Mouse (Mus musculus): Measurements from ENCODE around the gene Ranbp3. TPM values are rescaled to one million over a fixed set of nuclear protein-coding genes. Genes with fewer than 3 reads are reported as not detected.

Ranbp3 gene
- total and polyA plus RNA-seq, 2 experiments, result 14.3 to 38.7 TPM

GRCm38 (mm10) chr17:56751404-56752072 is 78.4 kb downstream of the Ranbp3 start:
- Histone ChIP-seq H3K27me3 (ENCODE audit: control insufficient read depth, insufficient read depth, low read length) (peaks cover 4% of the 10 kb centered on the region; the same call in 1 of the 2 replicates), H3K4me1 (ENCODE audit: control insufficient read depth, insufficient read depth, low read length) (no peaks in the 10 kb centered on the region), H3K36me3 (ENCODE audit: control insufficient read depth, insufficient read depth, low read length) (no peaks in the 10 kb centered on the region), H3K4me3 (ENCODE audit: insufficient read depth, low read depth, low read length) (peak overlapping the region; percentile 11; the same call in 1 of the 2 replicates), H3K27ac (replicated peaks; ENCODE audit: insufficient read depth, low read depth, low read length) (no peak overlapping the region), H3K79me2 (ENCODE audit: control insufficient read depth, insufficient read depth, low read length) (no peaks in the 10 kb centered on the region), H3K9ac (ENCODE audit: low read depth, low read length) (no peak overlapping the region)
- WGBS, result 26% methylated on average over 70 of the region's 71 CpGs
- TF ChIP-seq CTCF (IDR thresholded peaks at IDR 0.05; ENCODE audit: low read depth, low read length) (no peak), POLR2A (IDR thresholded peaks at IDR 0.05; ENCODE audit: extremely low read depth, insufficient read depth, low read length) (no peak)
- no peak for DNase-seq (ENCODE audit: extremely low read depth, low read depth, low spot score)

GRCm38 (mm10) chr17:56753452-56753851 is 80.4 kb downstream of the Ranbp3 start:
- WGBS, result 23% methylated on average over 15 of the region's 15 CpGs
- peaks cover 4% of the 10 kb centered on the region; the same call in 1 of the 2 replicates for H3K27me3 ChIP-seq (ENCODE audit: control insufficient read depth, insufficient read depth, low read length)
- TF ChIP-seq CTCF (IDR thresholded peaks at IDR 0.05; ENCODE audit: low read depth, low read length), result no peak
- no peak for TF ChIP-seq POLR2A (IDR thresholded peaks at IDR 0.05; ENCODE audit: extremely low read depth, insufficient read depth, low read length)

GRCm38 (mm10) chr17:56754271-56755185 is 81.4 kb downstream of the Ranbp3 start:
- TF ChIP-seq CTCF (IDR thresholded peaks at IDR 0.05; ENCODE audit: low read depth, low read length) (no peak), POLR2A (IDR thresholded peaks at IDR 0.05; ENCODE audit: extremely low read depth, insufficient read depth, low read length) (no peak)
- H3K27ac ChIP-seq (replicated peaks; ENCODE audit: insufficient read depth, low read depth, low read length), result no peak overlapping the region
- no peaks in the 10 kb centered on the region for H3K36me3 ChIP-seq (ENCODE audit: control insufficient read depth, insufficient read depth, low read length)
- DNase-seq (ENCODE audit: extremely low read depth, low read depth, low spot score), result no peak
- 17% methylated on average over 35 of the region's 36 CpGs for WGBS
- H3K4me1 ChIP-seq (ENCODE audit: control insufficient read depth, insufficient read depth, low read length), result peaks cover 3% of the 10 kb centered on the region
- peaks cover 4% of the 10 kb centered on the region; the same call in 1 of the 2 replicates for H3K27me3 ChIP-seq (ENCODE audit: control insufficient read depth, insufficient read depth, low read length)
- no peaks in the 10 kb centered on the region for H3K79me2 ChIP-seq (ENCODE audit: control insufficient read depth, insufficient read depth, low read length)
- no peak overlapping the region for H3K4me3 ChIP-seq (ENCODE audit: insufficient read depth, low read depth, low read length)
- no peak overlapping the region for H3K9ac ChIP-seq (ENCODE audit: low read depth, low read length)

More at GRCm38 (mm10) chr17:56753452-56753851, 80.4 kb downstream of the Ranbp3 start:
- Histone ChIP-seq H3K9ac (ENCODE audit: low read depth, low read length) (no peak overlapping the region), H3K79me2 (ENCODE audit: control insufficient read depth, insufficient read depth, low read length) (no peaks in the 10 kb centered on the region), H3K27ac (replicated peaks; ENCODE audit: insufficient read depth, low read depth, low read length) (no peak overlapping the region), H3K4me1 (ENCODE audit: control insufficient read depth, insufficient read depth, low read length) (peaks cover 3% of the 10 kb centered on the region), H3K36me3 (ENCODE audit: control insufficient read depth, insufficient read depth, low read length) (no peaks in the 10 kb centered on the region), H3K4me3 (ENCODE audit: insufficient read depth, low read depth, low read length) (no peak overlapping the region)
- DNase-seq (ENCODE audit: extremely low read depth, low read depth, low spot score), result no peak

- Histone ChIP-seq H3K79me2 (ENCODE audit: control insufficient read depth, insufficient read depth, low read length) (no peaks in the 10 kb centered on the region), H3K27me3 (ENCODE audit: control insufficient read depth, insufficient read depth, low read length) (peaks cover 2% of the 10 kb centered on the region; the same call in 1 of the 2 replicates), H3K36me3 (ENCODE audit: control insufficient read depth, insufficient read depth, low read length) (no peaks in the 10 kb centered on the region), H3K4me1 (ENCODE audit: control insufficient read depth, insufficient read depth, low read length) (peaks cover 5% of the 10 kb centered on the region), H3K9ac (ENCODE audit: low read depth, low read length) (peak overlapping the region; percentile 79), H3K27ac (replicated peaks; ENCODE audit: insufficient read depth, low read depth, low read length) (no peak overlapping the region), H3K4me3 (ENCODE audit: insufficient read depth, low read depth, low read length) (peak overlapping the region; percentile 53; the same call in 1 of the 2 replicates)
- TF ChIP-seq POLR2A (IDR thresholded peaks at IDR 0.05; ENCODE audit: extremely low read depth, insufficient read depth, low read length), result no peak
- TF ChIP-seq CTCF (IDR thresholded peaks at IDR 0.05; ENCODE audit: low read depth, low read length), result peak; percentile 58
- DNase-seq (ENCODE audit: extremely low read depth, low read depth, low spot score), result no peak
- WGBS, result 2% methylated on average over 51 of the region's 51 CpGs
Observed at GRCm38 (mm10) chr17:56756703-56757399, 83.8 kb downstream of the Ranbp3 start.

GRCm38 (mm10) chr17:56757416-56758123 is 84.5 kb downstream of the Ranbp3 start, which contains the start of gene Nrtn:
TSS of gene Nrtn (minus strand) at chr17:56757530.
- Histone ChIP-seq H3K27ac (replicated peaks; ENCODE audit: insufficient read depth, low read depth, low read length) (no peak within 1 kb of the TSS), H3K79me2 (ENCODE audit: control insufficient read depth, insufficient read depth, low read length) (no peaks in the 10 kb centered on the region), H3K27me3 (ENCODE audit: control insufficient read depth, insufficient read depth, low read length) (peaks cover 2% of the 10 kb centered on the region; the same call in 1 of the 2 replicates), H3K36me3 (ENCODE audit: control insufficient read depth, insufficient read depth, low read length) (no peaks in the 10 kb centered on the region), H3K4me1 (ENCODE audit: control insufficient read depth, insufficient read depth, low read length) (peaks cover 9% of the 10 kb centered on the region), H3K9ac (ENCODE audit: low read depth, low read length) (peak within 1 kb of the TSS; percentile 79), H3K4me3 (ENCODE audit: insufficient read depth, low read depth, low read length) (peak within 1 kb of the TSS; percentile 53; the same call in 1 of the 2 replicates)
- DNase-seq (ENCODE audit: extremely low read depth, low read depth, low spot score), result peak; percentile 62
- TF ChIP-seq CTCF (IDR thresholded peaks at IDR 0.05; ENCODE audit: low read depth, low read length) (no peak), POLR2A (IDR thresholded peaks at IDR 0.05; ENCODE audit: extremely low read depth, insufficient read depth, low read length) (no peak)
- 1% methylated on average over 48 of the region's 48 CpGs for WGBS

Data from liver, adult 2 months (tissue).